Mouse (Mus musculus) liver, embryonic 11.5 days (tissue): ENCODE results near the gene Lama5. TPM values are rescaled to one million over a fixed set of nuclear protein-coding genes. Genes with fewer than 3 reads are reported as not detected.
"Not testable (repeated sequence)": the region's sequence is repeated elsewhere in the genome, so short reads cannot be mapped to it uniquely, and the experiment has no call there.

Source experiments
- ATAC-seq: fragments of 200-750 bp; cut with Nextera tagmentation; replicated peaks from 2 replicates; pipeline ENCODE4 v1.8.0; 2017; ENCODE audit warnings: moderate number of reproducible peaks, mild to moderate bottlenecking, moderate TSS enrichment, moderate library complexity; ENCODE audit not compliant: low FRiP score
- DNase-seq: peaks from one replicate; pipeline ENCODE4 v3.0.0-alpha.2; 2017; ENCODE audit warnings: low spot score
- H3K27ac ChIP-seq: fragments of 300-500 bp; sonication (generic); 2 replicates; pipeline ENCODE4 v1.5.1; 2014; ENCODE audit warnings: mild to moderate bottlenecking, low read depth, low read length, control low read depth
- H3K27me3 ChIP-seq: fragments of 300-500 bp; sonication (generic); replicated peaks from 2 replicates; pipeline ENCODE4 v1.6.1; 2014; ENCODE audit warnings: low read length, mixed read lengths; ENCODE audit not compliant: control insufficient read depth, insufficient read depth
- H3K36me3 ChIP-seq: fragments of 300-500 bp; sonication (generic); 2 replicates; pipeline ENCODE4 v1.6.1; 2014; ENCODE audit warnings: mild to moderate bottlenecking, low read length, moderate library complexity, mixed read lengths; ENCODE audit not compliant: control insufficient read depth, insufficient read depth
- H3K4me1 ChIP-seq: fragments of 300-500 bp; sonication (generic); replicated peaks from 2 replicates; pipeline ENCODE4 v1.6.1; 2014; ENCODE audit warnings: low read length, mixed read lengths; ENCODE audit not compliant: control insufficient read depth, insufficient read depth
- H3K4me2 ChIP-seq: fragments of 300-500 bp; sonication (generic); 2 replicates; pipeline ENCODE4 v1.6.1; 2014; ENCODE audit warnings: mild to moderate bottlenecking, control low read depth, moderate library complexity
- H3K4me3 ChIP-seq: fragments of 300-500 bp; sonication (generic); 2 replicates; pipeline ENCODE4 v1.5.1; 2014; ENCODE audit warnings: low read depth, low read length, control low read depth
- H3K9ac ChIP-seq: fragments of 300-500 bp; sonication (generic); 2 replicates; pipeline ENCODE4 v1.6.1; 2014; ENCODE audit warnings: low read depth, low read length, control low read depth
- H3K9me3 ChIP-seq: fragments of 300-500 bp; sonication (generic); 2 replicates; pipeline ENCODE4 v1.6.1; 2016; ENCODE audit warnings: low read length, inconsistent platforms, mixed read lengths; ENCODE audit not compliant: control insufficient read depth
- WGBS: fragments of 180-500 bp; shearing (Covaris S2); extraction: QIAGEN DNeasy Blood & Tissue Kit; methylation state at CpG from one replicate; pipeline ENCODE4 v1.1.7; 2014; 5-methylcytosine and 5-hydroxymethylcytosine counted together
- polyA plus RNA-seq: library from polyadenylated mRNA; unstranded; fragments of >200 nt; fragmentation: Nextera tagmentation; extraction: Ambion mirVana; gene quantifications from 2 replicates; pipeline ENCODE4 v1.2.1, GENCODE M21; 2014

Lama5 gene
- polyA plus RNA-seq, 1 experiment from 2014 or later: 15.5 TPM

GRCm38 (mm10) chr2:180262891-180263290 is 37.2 kb upstream of the Lama5 start:
- no peak overlapping the region for H3K9ac ChIP-seq
- no peak for DNase-seq
- peaks cover 8% of the 10 kb centered on the region for H3K4me1 ChIP-seq
- peaks cover 30% of the 10 kb centered on the region for H3K36me3 ChIP-seq
- 87% methylated on average over 10 of the region's 10 CpGs for WGBS
- H3K4me3 ChIP-seq: no peak overlapping the region
- H3K27ac ChIP-seq: no peak overlapping the region
- no peak overlapping the region for H3K4me2 ChIP-seq
- H3K9me3 ChIP-seq: no peaks in the 10 kb centered on the region
- no peaks in the 10 kb centered on the region for H3K27me3 ChIP-seq
- no peak for ATAC-seq

- no peak overlapping the region for H3K9ac ChIP-seq
- H3K27me3 ChIP-seq: no peaks in the 10 kb centered on the region
- no peak overlapping the region for H3K4me3 ChIP-seq
- H3K36me3 ChIP-seq: peaks cover 32% of the 10 kb centered on the region
- ATAC-seq: no peak
- 77% methylated on average over 3 of the region's 3 CpGs for WGBS
- no peaks in the 10 kb centered on the region for H3K9me3 ChIP-seq
- no peak overlapping the region for H3K4me2 ChIP-seq
- no peak for DNase-seq
- H3K4me1 ChIP-seq: peaks cover 8% of the 10 kb centered on the region
- no peak overlapping the region for H3K27ac ChIP-seq
Observed at GRCm38 (mm10) chr2:180262441-180262840, 36.8 kb upstream of the Lama5 start.

DNA sequence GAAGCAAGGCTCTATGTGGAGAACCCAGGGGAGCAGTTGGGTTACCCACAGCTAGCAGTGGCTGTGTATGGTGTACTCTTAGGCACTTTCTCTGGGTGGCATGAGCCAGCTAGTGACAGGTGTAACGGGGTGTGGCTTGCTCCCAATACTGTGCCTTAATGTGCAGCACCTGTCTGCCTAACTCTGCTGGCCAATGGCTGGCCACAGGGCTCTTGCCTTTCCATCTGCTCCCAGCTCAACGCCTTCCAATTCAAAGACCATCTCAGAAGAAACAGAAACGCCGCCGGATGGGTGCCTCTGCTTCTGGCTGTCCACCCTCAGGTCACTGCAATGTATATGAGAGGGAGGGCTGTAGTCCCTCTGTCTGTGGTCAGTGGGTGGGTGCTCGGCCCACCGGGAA is 36.2 kb upstream of the Lama5 start:
- Histone ChIP-seq H3K4me3 (no peak overlapping the region), H3K36me3 (peaks cover 31% of the 10 kb centered on the region), H3K27ac (no peak overlapping the region), H3K4me2 (no peak overlapping the region), H3K4me1 (peaks cover 8% of the 10 kb centered on the region), H3K9ac (no peak overlapping the region), H3K27me3 (no peaks in the 10 kb centered on the region), H3K9me3 (no peaks in the 10 kb centered on the region)
- 86% methylated on average over 7 of the region's 7 CpGs for WGBS
- ATAC-seq: no peak
- no peak for DNase-seq

GRCm38 (mm10) chr2:180260610-180261480 is 35.2 kb upstream of the Lama5 start:
- no peak overlapping the region for H3K4me2 ChIP-seq
- no peak overlapping the region for H3K9ac ChIP-seq
- peaks cover 27% of the 10 kb centered on the region for H3K36me3 ChIP-seq
- H3K4me3 ChIP-seq: no peak overlapping the region
- 64% methylated on average over 8 of the region's 8 CpGs for WGBS
- DNase-seq: no peak
- no peak overlapping the region for H3K27ac ChIP-seq
- peaks cover 12% of the 10 kb centered on the region for H3K4me1 ChIP-seq
- no peaks in the 10 kb centered on the region for H3K9me3 ChIP-seq
- no peaks in the 10 kb centered on the region for H3K27me3 ChIP-seq
- no peak for ATAC-seq

- not testable (repeated sequence) for H3K4me2 ChIP-seq, ATAC-seq, H3K9me3 ChIP-seq, DNase-seq, H3K9ac ChIP-seq, H3K4me3 ChIP-seq, H3K27me3 ChIP-seq
- Histone ChIP-seq H3K4me1 (peaks cover 13% of the 10 kb centered on the region), H3K36me3 (peaks cover 27% of the 10 kb centered on the region), H3K27ac (peak overlapping the region; percentile 34; the same call in 1 of the 2 replicates)
- 68% methylated on average over 17 of the region's 17 CpGs for WGBS
Observed at GRCm38 (mm10) chr2:180259826-180260609, 34.4 kb upstream of the Lama5 start.

DNA sequence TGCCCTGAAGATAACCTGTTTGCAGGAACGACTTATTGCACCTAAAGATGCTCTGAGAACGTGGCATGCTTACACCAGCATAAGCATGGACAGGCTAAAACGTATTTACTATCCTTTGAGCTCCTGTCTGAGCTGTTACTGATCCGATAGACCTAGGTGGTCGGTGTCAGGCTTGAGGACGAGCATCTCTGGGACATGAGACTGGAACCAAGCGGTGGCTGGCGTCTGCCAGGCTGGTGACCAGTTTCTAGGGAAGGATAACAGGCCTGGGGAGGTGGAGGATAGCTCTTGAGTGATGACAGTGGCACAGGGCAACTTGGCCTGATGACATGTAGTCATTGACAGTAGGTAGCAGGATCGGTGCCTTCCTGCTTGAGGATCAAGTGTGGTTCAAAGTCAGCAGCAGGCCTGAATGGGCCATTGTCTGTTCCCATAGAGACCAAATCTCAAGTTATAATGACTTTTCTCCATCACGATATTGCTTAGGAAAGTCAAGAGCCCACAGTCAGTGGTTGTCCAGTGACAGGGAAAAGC is 33.4 kb upstream of the Lama5 start:
- not testable (repeated sequence) for H3K9me3 ChIP-seq, H3K4me3 ChIP-seq, ATAC-seq, DNase-seq, H3K27me3 ChIP-seq, H3K9ac ChIP-seq
- Histone ChIP-seq H3K4me2 (peak overlapping the region; percentile 81), H3K27ac (peak overlapping the region; percentile 85; the same call in 1 of the 2 replicates), H3K36me3 (peaks cover 25% of the 10 kb centered on the region), H3K4me1 (peaks cover 13% of the 10 kb centered on the region)
- 77% methylated on average over 10 of the region's 10 CpGs for WGBS

- H3K27ac ChIP-seq: peak overlapping the region; percentile 85
- 44% methylated on average over 11 of the region's 11 CpGs for WGBS
- peak overlapping the region; percentile 98 for H3K9ac ChIP-seq
- peaks cover 21% of the 10 kb centered on the region; the same call in 1 of the 2 replicates for H3K36me3 ChIP-seq
- ATAC-seq (no peak), DNase-seq (no peak)
- H3K4me1 ChIP-seq: peaks cover 13% of the 10 kb centered on the region
- peak overlapping the region; percentile 81 for H3K4me2 ChIP-seq
- H3K4me3 ChIP-seq: peak overlapping the region; percentile 98
- no peaks in the 10 kb centered on the region for H3K27me3 ChIP-seq
- H3K9me3 ChIP-seq: no peaks in the 10 kb centered on the region
Observed at GRCm38 (mm10) chr2:180257963-180258865, 32.6 kb upstream of the Lama5 start.
